Mouse (Mus musculus) urinary bladder, adult 2 months (tissue): ENCODE data around the gene Gm49373. TPM values are rescaled to one million over a fixed set of nuclear protein-coding genes. Genes with fewer than 3 reads are reported as not detected.
A peak's percentile ranks its signal among the peaks of the same experiment; 100 is the strongest.

Experiments used
- DNase-seq: peaks from one replicate; pipeline ENCODE4 v3.0.0; 2022; ENCODE audit warnings: low spot score
- polyA plus RNA-seq: library from polyadenylated mRNA; depleted of rRNA; stranded (reverse); fragments of >200 nt; gene quantifications from 2 replicates; pipeline ENCODE4 v1.2.3, GENCODE M21; 2012; rRNA removed

The Gm49373 gene
- 0.80 and 0.94 TPM in 2 replicates for polyA plus RNA-seq

DNA sequence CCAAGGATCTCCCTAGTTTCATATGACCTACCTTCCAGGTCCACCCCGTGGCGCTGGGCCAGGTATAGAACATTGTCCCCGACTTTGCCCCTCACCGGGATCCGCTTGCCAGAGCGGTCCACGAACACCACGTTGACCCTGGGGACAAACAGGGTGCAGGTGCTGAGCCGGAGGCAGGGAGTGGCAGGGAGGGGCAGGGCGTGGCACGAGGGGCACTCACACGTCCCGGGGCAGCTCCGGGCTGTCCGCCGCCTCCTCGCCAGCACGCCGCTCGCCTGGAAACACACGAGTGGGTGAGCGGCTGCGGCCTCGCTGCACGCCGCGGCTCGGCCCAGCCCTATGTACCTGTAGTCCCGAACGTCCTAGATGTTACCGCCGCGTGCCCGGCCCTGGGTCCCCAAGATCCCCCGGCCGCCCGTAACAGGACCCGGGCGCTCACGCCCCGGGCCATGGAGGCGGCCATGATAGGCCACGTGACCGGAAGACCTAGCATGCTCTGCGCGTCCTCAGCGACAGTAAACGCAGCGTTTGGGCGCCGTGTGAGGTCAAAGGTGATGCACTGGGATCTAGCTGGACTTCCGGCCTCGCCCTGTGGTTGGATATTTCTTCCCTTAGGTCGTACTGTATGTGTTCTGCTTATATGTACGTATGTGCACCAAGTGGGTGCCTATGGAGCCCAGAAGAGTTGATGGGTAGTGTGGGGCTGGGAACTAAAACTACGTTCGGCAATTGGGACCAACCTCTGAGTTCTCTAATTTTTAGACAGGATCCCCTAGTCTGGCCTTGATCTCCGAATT lies at the start of gene Gm49373, which contains the start of gene Fdx1l:
Gene Gm49373 (minus strand): TSS at position 53 of the 797 bp plus-strand sequence.
Gene Fdx1l (minus strand): TSS at position 571 of the 797 bp plus-strand sequence.
- DNase-seq = peak; percentile 76

- no peak for DNase-seq
Observed at GRCm38 (mm10) chr9:21121483-21121882, 48.6 kb upstream of the Gm49373 start.

GRCm38 (mm10) chr9:21117073-21117472 lies 44.2 kb upstream of the Gm49373 start:
- no peak for DNase-seq

DNA sequence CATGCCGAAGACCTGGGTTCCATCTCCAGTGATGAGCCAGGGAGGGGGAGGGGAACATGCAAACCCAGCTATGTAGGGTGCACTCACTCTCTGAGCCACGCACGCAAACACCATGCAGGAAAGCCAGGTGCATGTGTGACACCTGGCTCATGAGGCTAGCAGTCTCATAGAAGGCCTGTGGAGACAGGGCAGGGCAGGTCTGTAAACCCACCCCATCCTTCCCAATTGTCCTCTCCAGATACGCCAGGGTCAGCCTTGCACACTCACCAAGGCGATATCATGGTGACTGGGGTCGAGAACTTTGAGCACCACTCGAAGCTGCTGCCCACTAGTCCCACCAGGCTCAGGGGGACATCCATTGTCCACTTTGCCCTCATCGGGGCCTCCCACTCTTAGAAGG lies 42.2 kb upstream of the Gm49373 start:
- DNase-seq = no peak

DNA sequence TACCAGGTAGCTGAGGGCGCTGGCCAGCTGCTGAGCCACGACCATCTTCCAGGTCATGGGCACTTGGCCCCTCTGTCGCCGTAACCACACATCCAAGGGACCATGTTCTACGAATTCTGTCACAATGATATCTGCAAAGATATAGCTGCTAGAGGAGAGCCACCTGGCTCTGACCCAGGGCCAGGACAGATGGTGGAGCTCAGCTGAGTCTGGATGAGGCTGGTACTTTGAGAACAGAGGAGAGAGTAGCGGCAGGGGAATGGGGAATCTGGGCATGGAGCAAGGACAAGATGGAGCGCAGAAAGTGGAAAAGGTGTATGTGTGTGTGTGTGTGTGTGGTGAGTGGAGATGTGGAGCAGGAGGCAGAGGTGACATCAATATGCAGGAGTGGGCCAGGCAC lies 41.3 kb upstream of the Gm49373 start:
- DNase-seq = no peak

- DNase-seq = no peak
Observed at GRCm38 (mm10) chr9:21113751-21114150, 40.9 kb upstream of the Gm49373 start.

- no peak for DNase-seq
Observed at GRCm38 (mm10) chr9:21107607-21108237, 34.8 kb upstream of the Gm49373 start.

DNA sequence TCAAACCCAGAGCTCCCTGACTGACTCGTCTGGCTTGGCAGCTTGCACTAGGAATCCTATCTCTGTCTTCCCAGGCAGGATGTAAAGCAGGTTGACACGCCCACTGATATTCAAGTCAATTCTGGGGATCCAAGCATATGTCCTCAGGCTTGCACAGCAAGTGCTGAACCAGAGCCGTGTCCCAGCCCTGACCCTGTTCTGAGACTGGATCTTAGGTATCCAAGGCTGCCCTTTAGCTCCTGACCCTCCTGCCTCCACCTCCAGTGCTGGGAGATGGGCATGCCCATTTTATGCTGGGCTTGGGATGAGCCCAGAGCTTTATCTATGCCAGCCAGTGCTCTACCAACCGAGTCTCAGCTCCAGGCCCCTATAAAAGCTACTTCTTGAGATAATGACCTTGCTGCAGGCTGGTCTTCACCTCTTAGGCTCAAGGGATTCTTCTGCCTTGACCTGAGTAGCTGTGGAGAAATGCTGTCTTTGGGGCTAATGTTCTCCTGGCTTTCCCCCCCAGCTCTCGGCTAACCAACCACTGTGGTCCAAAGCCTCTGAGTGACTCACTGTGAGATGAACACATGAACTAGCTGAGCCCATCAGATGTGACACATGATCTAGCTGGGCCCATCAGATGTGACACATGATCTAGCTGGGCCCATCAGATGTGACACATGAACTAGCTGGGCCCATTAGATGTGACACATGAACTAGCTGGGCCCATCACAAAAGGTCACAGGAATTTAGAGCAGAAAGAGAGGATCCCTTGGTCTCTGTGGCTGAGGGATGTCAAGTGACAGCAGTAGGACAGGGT lies 33.1 kb upstream of the Gm49373 start:
- DNase-seq = no peak

- no peak for DNase-seq
Observed at GRCm38 (mm10) chr9:21104814-21105213, 31.9 kb upstream of the Gm49373 start.

DNA sequence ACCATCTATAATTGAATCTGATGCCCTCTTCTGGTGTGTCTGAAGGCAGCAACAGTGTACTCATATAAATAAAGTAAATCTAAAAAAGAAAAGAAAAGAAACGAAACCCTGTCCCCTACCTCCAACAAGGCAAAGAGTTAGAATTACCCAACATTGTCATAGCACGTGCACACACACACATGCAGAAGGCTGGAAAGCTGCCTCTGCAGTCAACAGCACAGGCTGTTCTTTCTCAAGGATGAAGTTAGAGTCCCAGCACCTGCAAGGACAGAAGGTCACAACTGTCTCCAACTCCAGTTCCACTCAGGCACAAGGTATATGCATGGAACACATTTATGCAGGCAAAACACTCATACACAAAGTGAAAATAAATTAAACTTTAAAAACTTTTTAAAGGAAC lies 29.2 kb upstream of the Gm49373 start:
- no peak for DNase-seq

- no peak for DNase-seq
Observed at GRCm38 (mm10) chr9:21100447-21101161, 27.7 kb upstream of the Gm49373 start.

GRCm38 (mm10) chr9:21097793-21098192 lies 24.9 kb upstream of the Gm49373 start:
- DNase-seq = no peak

- DNase-seq = no peak
Observed at GRCm38 (mm10) chr9:21095958-21096357, 23.1 kb upstream of the Gm49373 start.

DNA sequence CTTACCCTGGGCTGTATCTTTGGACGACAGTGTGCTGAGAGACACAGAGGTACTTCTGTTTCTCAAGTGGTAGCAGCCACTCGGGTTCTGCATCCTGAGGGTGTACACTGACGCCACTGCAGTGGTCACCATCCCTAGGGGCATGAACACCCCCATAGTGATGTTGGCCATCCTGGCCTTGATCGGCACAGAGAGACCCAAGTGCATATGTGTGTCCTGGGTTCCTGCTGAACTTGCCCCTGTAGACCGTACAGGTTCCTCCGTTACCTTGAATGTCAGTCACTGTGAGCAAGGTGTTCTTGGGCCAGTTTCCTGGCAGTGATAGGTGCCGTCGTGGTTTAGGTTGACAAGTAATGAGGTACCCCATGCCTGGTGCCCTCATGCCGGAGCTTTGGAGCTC lies 20.5 kb upstream of the Gm49373 start:
- DNase-seq = no peak

DNA sequence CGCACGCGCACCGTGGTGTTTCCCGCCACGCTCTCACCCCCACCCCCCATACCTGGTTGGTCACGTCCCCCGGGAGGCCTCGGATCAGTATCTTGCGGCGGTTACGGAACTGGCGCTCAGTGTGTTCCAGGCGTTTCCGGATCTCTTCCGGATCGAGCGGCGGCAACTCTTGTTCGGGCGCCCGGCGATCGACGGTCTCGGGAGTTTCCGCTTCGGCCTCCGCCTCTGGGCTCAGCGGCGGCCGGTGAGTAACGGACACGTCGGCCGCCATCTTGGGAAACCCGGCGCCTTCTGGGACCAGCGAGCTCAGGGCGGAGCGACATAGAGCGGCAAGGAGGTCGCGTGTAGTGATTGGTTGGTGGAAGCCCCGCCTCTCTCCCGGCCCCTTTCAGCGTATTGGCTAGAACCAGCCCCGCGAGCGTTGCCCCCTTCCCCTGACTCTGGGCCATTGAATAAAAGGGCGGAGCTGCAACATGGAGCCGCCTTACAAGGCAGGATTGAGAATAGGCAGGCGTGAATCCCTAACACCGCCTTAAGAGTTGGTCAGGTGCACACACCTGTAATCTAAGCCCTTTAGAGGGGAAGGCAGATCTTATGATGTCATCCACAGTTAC lies 18.9 kb upstream of the Gm49373 start, which contains the start of the genes Gm38431 and Raver1:
Gene Gm38431 (minus strand): TSS at position 291 of the 614 bp plus-strand sequence.
Gene Raver1 (minus strand): TSS at position 302 of the 614 bp plus-strand sequence.
- peak; percentile 90 for DNase-seq

- no peak for DNase-seq
Observed at GRCm38 (mm10) chr9:21090972-21091706, 18.2 kb upstream of the Gm49373 start.

- DNase-seq = no peak
Observed at GRCm38 (mm10) chr9:21090537-21090936, 17.6 kb upstream of the Gm49373 start.

- no peak for DNase-seq
Observed at GRCm38 (mm10) chr9:21083324-21083723, 10.4 kb upstream of the Gm49373 start.

GRCm38 (mm10) chr9:21081127-21081526 lies 8.2 kb upstream of the Gm49373 start:
- no peak for DNase-seq

GRCm38 (mm10) chr9:21075625-21076024 lies 2.7 kb upstream of the Gm49373 start:
- DNase-seq = no peak
